Mouse (Mus musculus): ENCODE measurements around the gene Gm45716.

The Gm45716 gene

GRCm38 (mm10) chr11:90286550-90287154 is 99.2 kb downstream of the Gm45716 start:
- DNase-seq: no peak

- no peak for DNase-seq
Measured at GRCm38 (mm10) chr11:90291156-90291555, 103.7 kb downstream of the Gm45716 start.

- no peak for DNase-seq
Measured at GRCm38 (mm10) chr11:90292766-90293165, 105.3 kb downstream of the Gm45716 start.

GRCm38 (mm10) chr11:90294622-90295021 is 107.1 kb downstream of the Gm45716 start:
- no peak for DNase-seq

Data from thymus, postnatal 36 days (tissue).